Mouse (Mus musculus): ENCODE results near the gene Cacnb4.

- TF ChIP-seq CHD2 (IDR thresholded peaks at IDR 0.05; ENCODE audit: low read length) (no peak), UBTF (IDR thresholded peaks at IDR 0.05; ENCODE audit: borderline replicate concordance, insufficient read depth, low read depth, low read length) (no peak), CTCF (IDR thresholded peaks at IDR 0.05 in 2 of 3, conservative IDR thresholded peaks at IDR 0.05 in 1 of 3; ENCODE audit: control insufficient read depth in 1 of 3, insufficient read depth in 1 of 3, low read depth in 2 of 3, low read length in 3 of 3, poor library complexity in 1 of 3, severe bottlenecking in 1 of 3) (no peak), MXI1 (IDR thresholded peaks at IDR 0.05; ENCODE audit: low read depth, low read length) (no peak), BHLHE40 (IDR thresholded peaks at IDR 0.05; ENCODE audit: borderline replicate concordance, low read depth, low read length) (no peak), ZMIZ1 (IDR thresholded peaks at IDR 0.05; ENCODE audit: low read depth, low read length) (no peak), USF1 (IDR thresholded peaks at IDR 0.05; ENCODE audit: low read depth, low read length) (no peak), POLR2A (IDR thresholded peaks at IDR 0.05; ENCODE audit: control insufficient read depth in 1 of 2, insufficient read depth in 1 of 2, low read depth in 1 of 2, low read length in 2 of 2, poor library complexity in 1 of 2) (no peak), SMC3 (IDR thresholded peaks at IDR 0.05; ENCODE audit: low read depth, low read length) (no peak), SIN3A (IDR thresholded peaks at IDR 0.05; ENCODE audit: low read length) (no peak), ELF1 (IDR thresholded peaks at IDR 0.05; ENCODE audit: low read depth, low read length) (no peak), EP300 (IDR thresholded peaks at IDR 0.05; ENCODE audit: low read depth in 1 of 2, low read length in 2 of 2) (no peak), MAX (IDR thresholded peaks at IDR 0.05; ENCODE audit: low read length) (no peak), TAL1 (IDR thresholded peaks at IDR 0.05; ENCODE audit: low read length) (no peak)
Measured at GRCm38 (mm10) chr2:52499849-52500262, 176.8 kb downstream of the Cacnb4 start.

All from MEL (cell line).